Mouse (Mus musculus): ENCODE measurements at regions not wholly inside any gene's neighbourhood (a gene's known extent, or its start where the extent isn't known, plus 50 kb on each side); places are given as distances from the start of the nearest gene placed in this dataset.

DNA sequence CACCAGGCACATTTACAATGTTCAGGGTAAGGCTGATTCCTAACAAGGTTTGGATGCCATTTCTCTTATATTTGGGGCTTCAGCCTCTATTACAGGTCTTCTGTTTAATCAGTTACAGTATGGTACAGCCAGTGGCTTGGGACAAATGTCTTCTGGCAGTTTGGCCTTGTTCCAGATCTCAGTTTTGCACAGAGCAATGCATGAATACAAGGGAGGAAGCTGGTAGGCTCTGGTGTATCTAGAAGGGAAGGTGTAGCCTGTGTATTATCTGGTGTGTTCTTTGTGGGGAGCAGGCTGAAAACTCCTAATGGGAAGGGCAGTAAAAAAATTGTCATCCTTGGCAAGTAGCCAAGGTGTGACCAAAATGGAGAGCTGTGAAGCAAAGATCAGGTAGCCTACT lies 254.2 kb downstream of the Usp25 start:
- DNase-seq (ENCODE audit: low spot score) (no peak), ATAC-seq (ENCODE audit: extremely low read depth, insufficient number of reproducible peaks, low FRiP score, poor library complexity, severe bottlenecking) (no peak)
- H3K36me3 ChIP-seq (replicated peaks) = no peaks in the 10 kb centered on the region
- peaks cover 3% of the 10 kb centered on the region; the same call in 1 of the 2 replicates for H3K9me3 ChIP-seq (replicated peaks)
- H3K4me1 ChIP-seq (ENCODE audit: insufficient read depth, low read depth, low read length) = no peaks in the 10 kb centered on the region
- no peaks in the 10 kb centered on the region for H3K27me3 ChIP-seq (ENCODE audit: insufficient read depth, low read length)
- no peak overlapping the region for H3K4me3 ChIP-seq (ENCODE audit: low read depth, low read length)
- TF ChIP-seq GATA2 (IDR thresholded peaks at IDR 0.05; ENCODE audit: borderline replicate concordance, low read depth, low read length) = no peak

DNA sequence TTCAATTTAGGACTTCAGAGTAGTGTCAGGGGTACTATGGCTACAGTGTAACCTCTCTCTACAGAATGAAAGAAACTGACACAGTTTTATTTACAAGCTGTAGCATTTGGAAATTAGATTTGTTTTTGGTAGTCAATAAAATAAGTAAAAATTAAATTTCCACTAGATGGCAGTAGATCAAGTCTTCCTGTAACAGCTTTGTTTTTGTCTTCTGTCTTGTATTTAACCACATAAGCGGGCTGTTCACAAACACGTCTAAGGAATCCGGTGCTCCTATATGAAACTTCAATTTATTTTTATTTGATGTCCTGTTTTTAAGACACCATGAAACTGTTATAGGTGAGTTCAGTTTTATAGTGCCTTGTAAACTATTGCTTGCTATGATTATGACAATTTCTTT lies 238.8 kb downstream of the Usp25 start:
- Histone ChIP-seq H3K4me1 (ENCODE audit: insufficient read depth, low read depth, low read length) (no peaks in the 10 kb centered on the region), H3K36me3 (replicated peaks) (no peaks in the 10 kb centered on the region), H3K4me3 (ENCODE audit: low read depth, low read length) (no peak overlapping the region), H3K27me3 (ENCODE audit: insufficient read depth, low read length) (no peaks in the 10 kb centered on the region), H3K9me3 (replicated peaks) (no peaks in the 10 kb centered on the region)
- TF ChIP-seq GATA2 (IDR thresholded peaks at IDR 0.05; ENCODE audit: borderline replicate concordance, low read depth, low read length) = no peak
- TF ChIP-seq TAL1 (conservative IDR thresholded peaks at IDR 0.05; ENCODE audit: low read depth, low read length) = no peak
- TF ChIP-seq CTCF (IDR thresholded peaks at IDR 0.05; ENCODE audit: low read depth, low read length) = no peak
- TF ChIP-seq GATA1 (IDR thresholded peaks at IDR 0.05; ENCODE audit: borderline replicate concordance, low read length) = no peak
- no peak for TF ChIP-seq POLR2AphosphoS5 (IDR thresholded peaks at IDR 0.05; ENCODE audit: insufficient replicate concordance, low read depth, low read length)
- no peak for ATAC-seq (ENCODE audit: extremely low read depth, insufficient number of reproducible peaks, low FRiP score, poor library complexity, severe bottlenecking)
- no peak for DNase-seq (ENCODE audit: low spot score)

DNA sequence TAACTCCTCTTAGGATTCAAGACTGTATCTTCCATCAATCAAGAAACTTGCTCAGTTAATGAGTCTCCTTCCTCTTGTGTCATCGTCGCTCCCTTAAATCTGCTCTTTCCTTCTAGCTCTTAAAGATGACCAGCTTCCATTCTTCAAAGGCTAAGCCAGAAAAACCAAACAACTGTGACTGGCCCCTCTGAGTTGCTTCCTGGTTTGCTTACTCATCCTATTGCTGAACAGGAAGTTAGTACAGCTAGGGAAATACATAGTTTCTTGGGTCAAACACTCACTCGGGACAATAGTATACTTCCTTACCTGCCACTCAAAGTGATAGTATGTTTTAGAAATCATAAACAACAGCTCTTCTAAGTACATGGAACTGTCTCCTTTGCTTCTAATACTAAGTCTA lies 237.9 kb downstream of the Usp25 start:
- Histone ChIP-seq H3K9me3 (replicated peaks) (no peaks in the 10 kb centered on the region), H3K27me3 (ENCODE audit: insufficient read depth, low read length) (no peaks in the 10 kb centered on the region), H3K36me3 (replicated peaks) (no peaks in the 10 kb centered on the region), H3K4me3 (ENCODE audit: low read depth, low read length) (no peak overlapping the region), H3K4me1 (ENCODE audit: insufficient read depth, low read depth, low read length) (no peaks in the 10 kb centered on the region)
- no peak for TF ChIP-seq TAL1 (conservative IDR thresholded peaks at IDR 0.05; ENCODE audit: low read depth, low read length)
- TF ChIP-seq GATA1 (IDR thresholded peaks at IDR 0.05; ENCODE audit: borderline replicate concordance, low read length) = no peak
- TF ChIP-seq POLR2AphosphoS5 (IDR thresholded peaks at IDR 0.05; ENCODE audit: insufficient replicate concordance, low read depth, low read length) = no peak
- no peak for TF ChIP-seq CTCF (IDR thresholded peaks at IDR 0.05; ENCODE audit: low read depth, low read length)
- no peak for TF ChIP-seq GATA2 (IDR thresholded peaks at IDR 0.05; ENCODE audit: borderline replicate concordance, low read depth, low read length)
- no peak for DNase-seq (ENCODE audit: low spot score)
- ATAC-seq (ENCODE audit: extremely low read depth, insufficient number of reproducible peaks, low FRiP score, poor library complexity, severe bottlenecking) = no peak

DNA sequence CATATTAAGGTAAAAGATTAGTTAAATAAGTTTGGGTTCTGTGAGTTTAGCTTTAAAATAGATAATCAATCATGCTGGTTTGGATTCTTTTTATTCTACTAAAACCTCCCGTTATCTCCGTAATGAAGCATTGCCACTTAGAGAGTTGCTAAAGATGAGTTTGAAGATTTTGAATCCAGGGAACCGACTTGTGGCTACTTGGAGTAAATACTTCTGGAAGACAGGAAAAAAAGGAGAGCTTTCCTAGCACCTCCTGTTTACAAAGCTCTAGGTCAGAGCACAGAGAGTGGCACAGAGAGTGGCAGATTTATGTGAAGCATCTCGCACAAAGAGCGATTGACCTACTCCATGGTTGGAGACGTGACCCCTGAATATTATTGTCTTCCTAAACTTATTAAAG lies 227.4 kb downstream of the Usp25 start:
- Histone ChIP-seq H3K27me3 (ENCODE audit: insufficient read depth, low read length) (no peaks in the 10 kb centered on the region), H3K9me3 (replicated peaks) (no peaks in the 10 kb centered on the region), H3K4me1 (ENCODE audit: insufficient read depth, low read depth, low read length) (no peaks in the 10 kb centered on the region), H3K4me3 (ENCODE audit: low read depth, low read length) (no peak overlapping the region), H3K36me3 (replicated peaks) (no peaks in the 10 kb centered on the region)
- DNase-seq (ENCODE audit: low spot score) = no peak
- ATAC-seq (ENCODE audit: extremely low read depth, insufficient number of reproducible peaks, low FRiP score, poor library complexity, severe bottlenecking) = no peak
- TF ChIP-seq GATA1 (IDR thresholded peaks at IDR 0.05; ENCODE audit: borderline replicate concordance, low read length) (no peak), TAL1 (conservative IDR thresholded peaks at IDR 0.05; ENCODE audit: low read depth, low read length) (no peak), GATA2 (IDR thresholded peaks at IDR 0.05; ENCODE audit: borderline replicate concordance, low read depth, low read length) (no peak), POLR2AphosphoS5 (IDR thresholded peaks at IDR 0.05; ENCODE audit: insufficient replicate concordance, low read depth, low read length) (no peak), CTCF (IDR thresholded peaks at IDR 0.05; ENCODE audit: low read depth, low read length) (no peak)

DNA sequence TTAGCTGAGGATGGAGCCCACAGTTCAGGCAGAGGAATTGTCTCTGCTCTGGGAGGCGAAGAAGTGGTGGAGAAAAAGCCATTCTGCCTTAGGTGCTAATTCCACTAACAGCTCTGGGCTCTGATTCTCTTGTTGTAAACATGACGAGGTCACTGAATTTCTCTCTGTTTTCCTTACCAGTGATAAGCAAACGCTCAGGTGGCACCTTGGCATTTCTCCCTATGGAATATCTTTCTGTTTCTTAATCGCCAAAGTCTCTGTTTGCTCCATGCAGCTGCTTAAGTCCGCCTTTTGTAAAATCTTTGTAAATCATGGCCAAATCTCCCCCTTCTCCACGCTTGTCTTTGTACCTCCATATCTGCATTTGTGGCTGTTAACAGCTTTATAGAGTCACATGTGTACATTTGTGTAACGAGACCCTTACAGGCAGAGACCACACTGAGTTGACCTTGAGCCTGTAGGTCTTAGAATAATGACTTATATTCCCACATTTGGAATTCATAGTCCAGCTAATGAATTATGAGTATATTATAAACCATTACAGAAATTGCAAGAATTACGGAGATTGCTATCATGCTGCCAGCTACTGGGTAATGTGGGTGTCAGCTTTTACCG lies 225.8 kb downstream of the Usp25 start:
- no peaks in the 10 kb centered on the region for H3K27me3 ChIP-seq (ENCODE audit: insufficient read depth, low read length)
- no peaks in the 10 kb centered on the region for H3K36me3 ChIP-seq (replicated peaks)
- no peaks in the 10 kb centered on the region for H3K9me3 ChIP-seq (replicated peaks)
- TF ChIP-seq TAL1 (conservative IDR thresholded peaks at IDR 0.05; ENCODE audit: low read depth, low read length) (no peak), POLR2AphosphoS5 (IDR thresholded peaks at IDR 0.05; ENCODE audit: insufficient replicate concordance, low read depth, low read length) (no peak), GATA1 (IDR thresholded peaks at IDR 0.05; ENCODE audit: borderline replicate concordance, low read length) (no peak), GATA2 (IDR thresholded peaks at IDR 0.05; ENCODE audit: borderline replicate concordance, low read depth, low read length) (no peak), CTCF (IDR thresholded peaks at IDR 0.05; ENCODE audit: low read depth, low read length) (no peak)
- ATAC-seq (ENCODE audit: extremely low read depth, insufficient number of reproducible peaks, low FRiP score, poor library complexity, severe bottlenecking) (no peak), DNase-seq (ENCODE audit: low spot score) (no peak)
- H3K4me1 ChIP-seq (ENCODE audit: insufficient read depth, low read depth, low read length) = no peaks in the 10 kb centered on the region
- no peak overlapping the region for H3K4me3 ChIP-seq (ENCODE audit: low read depth, low read length)

DNA sequence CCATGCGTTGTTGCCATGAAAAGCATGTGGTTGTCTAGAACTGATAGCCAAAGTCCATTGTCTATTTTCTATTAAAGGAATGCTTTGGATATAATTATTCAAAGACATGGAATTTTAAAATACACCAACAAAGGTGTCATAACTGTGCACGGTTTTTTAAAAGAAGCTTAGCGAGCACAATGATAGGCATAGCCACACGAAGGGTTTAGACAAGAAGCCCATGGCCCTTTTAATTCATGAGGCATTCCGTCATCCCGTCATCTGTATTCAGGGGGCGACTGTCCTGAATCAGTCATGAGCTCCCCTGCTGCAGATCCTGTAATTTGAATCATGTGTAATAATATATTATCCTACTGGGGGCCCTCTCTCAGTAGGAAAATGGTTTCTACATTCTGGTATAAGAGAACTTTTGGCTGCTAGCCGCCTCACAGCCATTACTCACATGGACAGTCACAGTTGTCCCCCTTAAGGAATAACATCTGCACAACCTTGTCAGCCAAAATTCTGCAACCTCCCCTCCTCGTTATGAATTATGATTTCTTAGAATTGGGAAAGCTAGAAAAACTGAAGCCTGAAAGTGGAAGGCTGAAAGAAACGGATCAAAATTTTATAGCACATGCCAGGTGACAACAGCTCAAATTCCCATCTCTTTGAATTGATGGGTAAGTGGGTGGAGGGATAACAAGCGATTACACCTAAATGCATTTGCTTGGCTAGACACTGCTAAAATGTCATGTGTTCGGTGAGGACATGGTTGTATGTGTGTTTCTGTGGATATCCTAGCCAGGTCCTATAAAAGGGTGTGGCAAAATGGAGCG lies 225.1 kb downstream of the Usp25 start:
- no peak for TF ChIP-seq POLR2AphosphoS5 (IDR thresholded peaks at IDR 0.05; ENCODE audit: insufficient replicate concordance, low read depth, low read length)
- DNase-seq (ENCODE audit: low spot score) = no peak
- Histone ChIP-seq H3K9me3 (replicated peaks) (no peaks in the 10 kb centered on the region), H3K36me3 (replicated peaks) (no peaks in the 10 kb centered on the region), H3K4me3 (ENCODE audit: low read depth, low read length) (no peak overlapping the region), H3K4me1 (ENCODE audit: insufficient read depth, low read depth, low read length) (no peaks in the 10 kb centered on the region), H3K27me3 (ENCODE audit: insufficient read depth, low read length) (no peaks in the 10 kb centered on the region)
- no peak for ATAC-seq (ENCODE audit: extremely low read depth, insufficient number of reproducible peaks, low FRiP score, poor library complexity, severe bottlenecking)

Measured in G1E (cell line).